Mouse (Mus musculus) Patski (cell line): Measurements from ENCODE around the gene Ephb2. TPM values are rescaled to one million over a fixed set of nuclear protein-coding genes. Genes with fewer than 3 reads are reported as not detected.

Experiments used
- ATAC-seq: fragments of 100-300 bp; one replicate; pipeline ENCODE4 v1.8.0; 2021
- CTCF ChIA-PET: fragments of 350-600 bp; sonication (Branson Sonifier 250); formaldehyde crosslinking; loops from one replicate; lab custom pipeline; 2022; ENCODE audit warnings: inconsistent platforms; lab: Charles Lee
- POLR2A ChIA-PET: fragments of 350-600 bp; sonication (Branson Sonifier 250); formaldehyde crosslinking; loops from one replicate; lab custom pipeline; 2022; ENCODE audit warnings: antibody characterized with exemption, inconsistent platforms; lab: Charles Lee
- DNase-seq: peaks from one replicate; pipeline ENCODE4 v3.0.0-alpha.2; 2011; ENCODE audit warnings: low read depth, low spot score
- H3K27me3 ChIP-seq: fragments of 371-371 bp; one replicate; pipeline ENCODE4 v1.5.1; 2021
- CTCF ChIP-seq: fragments of 100-300 bp; IDR thresholded peaks from one replicate; pipeline ENCODE4 v1.5.1; 2021
- in situ Hi-C: fragments of 300-500 bp; cut with MboI; formaldehyde crosslinking; loops from 3 replicates; pipeline ENCODE4 v1.11.1; 2018; ENCODE audit warnings: low pct_unique_long_range_greater_than_20kb, mixed read lengths
- polyA plus RNA-seq: library from polyadenylated mRNA; unstranded; gene quantifications from one replicate; pipeline ENCODE4 v1.2.3, GENCODE M21; 2021

Ephb2 gene
- polyA plus RNA-seq, 1 experiment from 2014 or later: 2.3 TPM

DNA sequence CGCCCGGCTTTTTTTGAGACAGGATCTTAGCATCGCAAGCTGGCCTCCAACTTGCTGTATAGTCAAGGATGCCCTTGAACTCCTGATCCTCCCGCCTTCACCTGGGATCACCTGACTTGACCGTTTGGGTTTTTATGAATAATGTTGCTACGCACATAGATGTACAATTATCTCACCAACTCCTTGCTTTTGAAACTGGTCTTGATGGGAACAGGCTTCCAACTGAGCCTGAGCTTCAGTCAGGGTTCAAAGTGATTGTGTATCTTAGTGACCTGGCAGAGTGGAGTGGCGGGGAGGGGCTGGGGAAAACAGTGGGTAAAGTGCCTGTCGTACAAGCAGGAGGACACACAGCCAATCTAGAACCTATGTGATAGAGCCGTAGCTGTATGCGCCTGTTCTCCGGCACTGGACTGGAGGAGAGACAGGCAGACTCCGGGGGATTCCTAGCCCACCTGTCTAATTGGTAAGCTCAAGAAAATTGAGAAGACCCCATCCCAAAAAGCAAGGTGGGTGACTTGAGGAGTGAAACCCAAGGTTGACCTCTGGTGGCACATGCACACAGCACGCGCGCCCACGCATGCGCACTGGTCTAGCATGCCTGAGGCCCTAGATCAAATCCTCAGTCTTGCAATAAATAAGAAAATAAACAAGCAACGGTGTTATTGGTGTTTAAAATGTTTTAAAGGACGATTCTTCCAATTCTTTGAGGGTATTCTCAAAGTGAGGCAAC is 229.9 kb downstream of the Ephb2 start:
- H3K27me3 ChIP-seq: no peaks in the 10 kb centered on the region
- in situ Hi-C loops: no loop called here
- ATAC-seq (no peak), DNase-seq (no peak)
- TF ChIP-seq CTCF: no peak
- ChIA-PET POLR2A (no interaction called here), CTCF (no interaction called here)

DNA sequence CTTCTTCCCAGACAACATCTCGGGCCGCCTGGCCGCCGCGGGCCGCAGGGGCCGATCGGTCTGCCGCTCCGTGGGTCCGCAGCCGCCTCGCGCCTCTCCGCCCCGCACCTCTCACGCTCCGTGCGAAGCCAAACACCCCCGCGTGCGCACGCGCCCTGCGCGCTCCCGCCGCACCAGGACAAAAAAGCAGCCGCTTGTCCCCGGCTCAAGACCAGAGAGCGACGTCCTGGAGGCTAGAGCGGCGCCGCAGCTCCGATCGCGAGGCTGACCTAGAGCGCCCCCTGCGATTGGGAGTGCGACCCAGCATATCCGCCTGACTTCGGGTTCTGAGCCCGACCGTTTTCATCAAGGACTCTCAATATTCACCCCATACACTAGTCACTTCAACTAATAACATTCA is 233.2 kb downstream of the Ephb2 start, which contains the start of gene Kdm1a:
Kdm1a (minus strand) TSS at position 156 of the 400 bp plus-strand sequence.
- H3K27me3 ChIP-seq: no peaks in the 10 kb centered on the region
- TF ChIP-seq CTCF: peak; percentile 99
- DNase-seq (peak; percentile 57), ATAC-seq (peak; percentile 51)
- in situ Hi-C loops: no loop called here
- ChIA-PET POLR2A (interaction anchor here (0.5 kb wide), 1 partner anchor 80 kb away, joined by 5 read pairs; no protein-coding TSS in a partner anchor), CTCF (no interaction called here)

DNA sequence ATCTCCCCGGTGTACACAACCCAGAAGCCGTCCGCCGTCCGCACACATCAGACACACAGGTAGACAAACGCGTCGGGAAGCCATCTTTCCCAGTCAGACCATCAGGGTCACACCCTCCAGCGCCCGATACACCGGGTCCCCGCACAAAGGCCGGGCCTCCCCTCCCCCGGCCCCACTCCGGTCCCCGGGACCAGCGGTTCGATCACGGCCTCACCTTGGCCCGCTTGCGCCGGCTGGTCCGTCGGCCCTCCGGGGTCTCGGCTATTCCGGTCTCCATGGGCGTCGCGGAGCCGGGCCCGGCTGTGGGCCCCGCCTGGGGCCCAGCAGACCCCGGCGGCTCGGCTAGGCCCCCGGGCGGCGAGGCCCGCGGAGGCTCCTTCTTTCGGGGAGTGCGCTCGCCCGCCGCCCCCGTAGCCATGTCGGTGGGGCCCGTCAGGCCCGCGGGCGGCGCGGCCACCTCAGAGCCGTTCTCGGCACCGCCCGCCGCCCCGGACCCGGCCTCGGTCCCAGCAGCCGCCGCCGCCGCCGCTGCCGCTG is 233.7 kb downstream of the Ephb2 start:
- no peaks in the 10 kb centered on the region for H3K27me3 ChIP-seq
- in situ Hi-C loops: no loop called here
- DNase-seq: no peak
- ChIA-PET CTCF (no interaction called here), POLR2A (no interaction called here)
- peak; percentile 29 for ATAC-seq
- TF ChIP-seq CTCF: no peak

DNA sequence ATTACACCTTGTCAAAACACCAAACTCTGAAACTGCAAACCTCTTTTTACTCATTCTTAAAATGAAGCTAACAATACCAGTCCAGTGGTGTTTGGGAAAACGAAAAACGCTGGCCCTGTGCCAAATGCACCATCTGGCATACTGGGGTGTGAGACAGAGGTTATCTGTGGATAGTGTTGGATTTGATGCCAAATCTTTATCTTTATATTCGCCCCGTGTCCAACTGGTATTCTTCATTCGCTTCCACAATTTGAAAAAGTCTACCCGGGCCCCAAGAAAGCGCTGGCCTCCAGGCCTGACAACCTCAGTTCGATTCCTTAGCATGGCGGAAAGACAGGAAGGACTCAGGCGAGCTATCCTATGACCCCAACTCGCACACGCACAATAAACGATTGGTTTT is 234.3 kb downstream of the Ephb2 start:
- ChIA-PET CTCF (no interaction called here), POLR2A (no interaction called here)
- H3K27me3 ChIP-seq: no peaks in the 10 kb centered on the region
- ATAC-seq: no peak
- in situ Hi-C loops: no loop called here
- DNase-seq: no peak
- TF ChIP-seq CTCF: no peak

DNA sequence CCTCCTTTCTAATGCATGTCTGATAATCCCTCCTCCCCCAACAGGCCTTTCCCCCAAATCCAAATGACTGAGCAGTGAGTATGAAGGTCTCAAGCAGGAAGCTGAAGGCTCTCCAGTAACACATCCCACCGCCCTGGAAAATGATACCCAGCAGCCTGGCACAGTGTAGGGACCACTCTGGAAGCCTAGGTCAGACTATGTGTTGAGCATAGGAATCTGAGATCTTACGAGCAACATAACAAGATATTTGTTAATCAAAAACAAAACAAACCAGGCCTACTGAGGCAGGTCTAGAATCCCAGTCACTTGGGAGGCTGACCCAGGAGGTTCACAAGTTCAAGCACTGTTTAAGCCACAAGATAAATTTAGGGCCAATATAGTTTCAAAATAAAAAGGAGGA is 235.3 kb downstream of the Ephb2 start:
- no peak for TF ChIP-seq CTCF
- in situ Hi-C loops: no loop called here
- DNase-seq (no peak), ATAC-seq (no peak)
- POLR2A ChIA-PET: no interaction called here
- H3K27me3 ChIP-seq: no peaks in the 10 kb centered on the region
- CTCF ChIA-PET: no interaction called here

DNA sequence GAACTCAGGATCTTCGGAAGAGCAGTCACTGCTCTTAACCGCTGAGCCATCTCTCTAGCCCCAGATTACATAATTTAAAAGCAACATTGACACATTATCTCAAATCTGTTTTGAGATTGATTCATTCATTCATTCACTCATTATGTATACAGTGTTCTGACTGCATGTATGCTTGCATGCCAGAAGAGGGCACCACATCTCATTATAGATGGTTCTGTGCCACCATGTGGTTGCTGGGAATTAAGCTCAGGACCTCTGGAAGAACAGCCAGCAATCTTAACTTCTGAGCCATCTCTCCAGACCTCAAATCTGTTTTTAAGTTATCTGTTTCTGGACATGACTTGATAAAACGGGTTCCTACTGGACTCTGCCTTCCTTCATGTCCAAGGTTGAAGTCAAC is 235.9 kb downstream of the Ephb2 start:
- DNase-seq: no peak
- no peak for ATAC-seq
- CTCF ChIA-PET: no interaction called here
- peak; percentile 32 for TF ChIP-seq CTCF
- POLR2A ChIA-PET: no interaction called here
- in situ Hi-C loops: no loop called here
- H3K27me3 ChIP-seq: no peaks in the 10 kb centered on the region

DNA sequence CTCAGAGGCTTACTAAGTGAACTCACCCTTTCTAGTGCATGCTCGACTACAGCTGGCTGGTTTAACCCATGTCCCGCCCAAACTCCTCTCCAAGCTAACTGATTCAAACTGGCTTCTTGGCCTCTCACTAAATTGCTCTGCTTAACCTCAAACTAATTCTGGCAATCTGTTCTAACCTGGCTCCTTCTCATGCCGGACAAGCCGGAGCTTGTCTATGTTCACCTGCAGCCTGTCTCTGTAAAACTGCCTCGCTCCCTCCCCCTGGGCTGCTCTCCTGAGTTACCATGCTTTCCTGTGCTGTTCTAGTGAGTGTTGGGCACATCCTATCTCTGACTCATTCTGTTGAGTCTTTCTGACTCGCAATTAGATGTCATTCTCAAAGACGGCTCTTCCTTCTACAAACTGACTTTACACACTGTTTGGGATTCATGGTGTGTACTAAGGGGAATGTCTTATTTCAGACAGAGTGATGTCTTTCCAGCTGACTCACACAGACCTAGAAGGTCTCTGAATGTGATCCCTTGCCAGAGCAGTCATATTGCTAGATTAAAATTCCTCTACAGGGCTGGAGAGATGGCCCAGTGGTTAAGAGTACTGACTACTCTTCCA is 237.4 kb downstream of the Ephb2 start:
- CTCF ChIA-PET: no interaction called here
- ATAC-seq (no peak), DNase-seq (peak; percentile 42)
- in situ Hi-C loops: no loop called here
- no peak for TF ChIP-seq CTCF
- POLR2A ChIA-PET: interaction anchor here (0.6 to 0.7 kb wide), 3 partner anchors 141 to 216 kb away, joined by 3 to 4 read pairs (median 3); no protein-coding TSS in a partner anchor
- H3K27me3 ChIP-seq: no peaks in the 10 kb centered on the region

Other genes with a start within 250 kb of the Ephb2 start
- 66.9 TPM for gene Kdm1a, start 233.3 kb downstream of the Ephb2 start, polyA plus RNA-seq
- not detected for gene Tex46, start 225.6 kb downstream of the Ephb2 start, polyA plus RNA-seq
- gene Lactbl1, start 213.4 kb downstream of the Ephb2 start, polyA plus RNA-seq: not detected
- not detected for gene C1qb, start 50.2 kb upstream of the Ephb2 start, polyA plus RNA-seq
- not detected for gene C1qc, start 57.1 kb upstream of the Ephb2 start, polyA plus RNA-seq
- not detected for gene C1qa, start 62.8 kb upstream of the Ephb2 start, polyA plus RNA-seq
- gene Epha8, start 120.8 kb upstream of the Ephb2 start, polyA plus RNA-seq: not detected
- 6.0 TPM for gene Zbtb40, start 212.8 kb upstream of the Ephb2 start, polyA plus RNA-seq